Mouse (Mus musculus) ovary, postnatal 10 days (tissue): ENCODE measurements around the gene Crp.

ENCODE experiments used
- DNase-seq: peaks from one replicate; pipeline ENCODE4 v3.0.0; 2022; ENCODE audit warnings: low spot score

The Crp gene

DNA sequence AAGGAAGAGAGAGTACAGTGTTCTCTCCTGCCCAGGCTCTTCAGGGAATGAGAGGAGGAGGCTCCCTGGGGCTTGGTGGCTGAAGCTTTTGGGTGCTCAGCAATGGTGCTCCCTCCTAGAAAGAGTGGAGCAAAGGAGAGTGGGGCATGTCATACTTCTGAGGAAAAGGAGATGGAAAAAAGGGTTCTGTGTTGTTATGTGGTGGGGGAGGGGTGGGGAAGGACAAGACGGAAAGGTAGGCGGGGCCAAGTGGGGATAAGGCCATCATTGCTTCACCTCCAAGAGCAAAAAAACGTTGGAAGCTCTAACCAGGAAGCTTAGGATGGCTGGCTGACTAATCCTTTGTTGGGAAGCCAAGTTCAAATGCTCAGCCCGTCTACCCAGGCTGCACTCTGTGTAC, 14.1 kb downstream of the Crp start:
- no peak for DNase-seq

DNA sequence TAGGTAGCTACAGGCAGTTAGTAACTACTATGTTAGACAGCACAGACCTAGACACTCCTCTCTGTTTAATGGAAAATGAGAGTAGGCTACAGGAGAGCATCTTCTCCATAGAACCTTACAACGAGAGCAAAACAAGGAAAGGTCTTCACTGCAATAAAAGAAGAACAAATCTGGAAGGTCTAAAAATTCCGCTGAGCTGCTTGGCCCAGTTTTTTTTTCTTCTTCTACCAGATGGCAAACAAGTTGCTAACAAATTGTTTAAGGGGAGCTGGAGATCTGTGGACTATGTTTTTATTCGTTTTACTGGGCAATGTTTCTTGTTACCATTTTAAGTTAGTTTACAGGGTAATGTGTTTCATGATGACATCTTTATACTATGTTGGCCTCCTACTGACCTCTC, 53.4 kb downstream of the Crp start:
- DNase-seq: no peak

DNA sequence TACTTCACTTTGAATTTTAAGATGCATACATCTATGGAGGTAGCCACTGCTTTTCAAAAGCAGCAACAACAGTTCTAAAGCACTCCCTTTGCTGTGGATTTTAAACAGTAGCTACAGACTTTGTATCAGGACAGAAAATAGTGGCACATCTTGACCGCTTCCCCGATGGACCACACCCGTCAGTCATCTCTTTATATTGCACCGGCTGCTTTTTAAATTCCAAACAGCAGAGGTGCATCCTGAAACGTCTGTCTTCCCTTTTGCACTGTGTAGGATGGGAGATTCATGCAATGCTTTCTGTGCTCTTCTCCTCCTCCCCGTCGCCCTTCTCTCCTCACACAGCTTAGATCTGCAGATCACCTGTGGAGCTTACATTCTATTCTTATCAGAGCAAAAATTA, 57.3 kb downstream of the Crp start:
- no peak for DNase-seq

DNA sequence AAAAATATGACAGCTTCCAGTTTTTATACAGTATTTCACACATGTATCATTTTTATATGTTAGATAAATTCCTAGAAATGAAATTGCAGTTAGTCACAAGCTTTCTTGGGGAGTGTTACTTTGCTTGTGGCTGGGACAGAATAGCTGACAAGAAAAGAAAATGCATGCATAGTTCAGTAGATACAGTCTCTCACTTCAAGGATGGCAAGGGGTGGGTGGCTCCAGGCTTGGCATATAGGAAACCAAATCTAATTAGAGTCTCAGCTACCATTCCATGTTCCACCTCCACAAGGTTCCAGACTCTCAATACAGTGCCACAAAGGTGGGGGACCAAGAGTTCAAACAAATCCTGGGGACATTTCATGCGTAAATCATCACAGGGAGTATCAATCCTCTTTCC, 61.7 kb downstream of the Crp start:
- no peak for DNase-seq

DNA sequence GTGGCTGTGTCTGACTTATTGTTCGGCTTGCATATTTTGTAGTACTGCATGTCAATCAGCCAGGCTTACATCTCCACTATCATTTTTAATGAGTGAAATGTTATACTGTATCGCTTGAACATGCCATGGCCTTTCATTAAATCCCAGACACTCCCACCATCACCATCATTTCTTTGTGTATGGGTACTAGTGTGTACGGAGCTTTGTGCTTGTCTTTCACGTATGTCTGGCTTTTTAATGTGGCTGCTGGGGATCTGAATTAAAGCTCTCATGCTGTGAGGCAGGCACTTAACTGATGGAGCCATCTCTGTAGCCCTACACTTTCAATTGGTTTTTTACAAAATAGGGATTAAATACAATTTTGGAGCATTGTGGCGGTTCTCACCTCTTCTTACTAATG, 81.3 kb downstream of the Crp start:
- DNase-seq: no peak

DNA sequence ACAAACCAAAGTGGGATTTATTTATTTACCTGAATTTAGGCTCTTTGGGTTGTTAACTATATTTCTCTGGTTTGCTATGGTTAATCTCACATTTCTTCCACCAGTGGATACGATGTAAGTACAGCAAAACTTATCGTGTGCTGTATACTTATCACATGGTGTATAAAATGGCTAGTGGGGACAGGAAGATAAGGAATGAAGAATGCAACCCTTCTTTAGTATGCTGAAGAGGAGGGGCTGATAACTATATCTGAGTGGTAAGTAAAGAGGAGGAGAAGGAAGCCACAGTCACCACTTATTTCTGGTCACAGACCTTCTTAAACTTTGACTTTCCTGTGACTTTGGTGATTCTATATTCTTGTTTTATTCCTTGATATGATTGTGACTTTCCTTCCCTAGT, 87.5 kb downstream of the Crp start:
- DNase-seq: no peak

DNA sequence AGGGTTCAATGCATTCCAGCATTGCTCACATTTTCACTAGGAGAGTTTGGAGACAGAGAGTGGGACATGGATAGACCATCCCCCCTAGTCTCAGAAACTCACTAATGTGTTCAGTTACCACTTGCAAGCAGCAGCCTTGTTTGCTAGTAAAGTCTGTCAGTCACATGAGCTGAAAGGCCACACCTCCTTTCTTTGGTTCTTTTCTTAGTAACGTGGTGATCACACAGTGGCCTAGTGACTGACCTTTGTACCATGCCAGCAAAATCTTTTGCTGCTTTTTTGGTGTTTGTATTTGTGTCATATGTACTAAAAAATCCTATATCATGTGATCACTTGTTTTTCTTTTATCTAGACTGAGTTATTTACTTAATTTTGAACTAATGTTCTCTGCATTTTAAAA, 88.0 kb downstream of the Crp start:
- no peak for DNase-seq

DNA sequence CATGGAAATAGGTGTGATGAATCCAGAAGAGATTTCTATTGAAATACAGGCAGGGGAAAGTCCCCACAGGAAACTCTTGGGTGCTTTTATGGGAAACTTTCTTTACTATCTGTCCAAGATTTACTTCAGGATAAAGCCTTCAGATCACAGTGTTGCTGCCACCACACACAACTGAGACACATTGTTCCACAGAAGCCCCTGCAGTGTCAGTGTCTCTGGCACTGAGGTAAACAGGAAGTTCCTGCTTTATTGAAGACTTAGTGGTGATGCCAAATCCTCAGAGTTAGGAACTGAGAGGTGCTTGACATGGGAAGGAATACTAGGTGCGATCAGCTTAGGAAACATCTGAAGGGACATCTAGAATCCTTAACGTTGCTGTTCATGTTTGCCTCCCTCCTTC, 131.1 kb downstream of the Crp start:
- DNase-seq: no peak

DNA sequence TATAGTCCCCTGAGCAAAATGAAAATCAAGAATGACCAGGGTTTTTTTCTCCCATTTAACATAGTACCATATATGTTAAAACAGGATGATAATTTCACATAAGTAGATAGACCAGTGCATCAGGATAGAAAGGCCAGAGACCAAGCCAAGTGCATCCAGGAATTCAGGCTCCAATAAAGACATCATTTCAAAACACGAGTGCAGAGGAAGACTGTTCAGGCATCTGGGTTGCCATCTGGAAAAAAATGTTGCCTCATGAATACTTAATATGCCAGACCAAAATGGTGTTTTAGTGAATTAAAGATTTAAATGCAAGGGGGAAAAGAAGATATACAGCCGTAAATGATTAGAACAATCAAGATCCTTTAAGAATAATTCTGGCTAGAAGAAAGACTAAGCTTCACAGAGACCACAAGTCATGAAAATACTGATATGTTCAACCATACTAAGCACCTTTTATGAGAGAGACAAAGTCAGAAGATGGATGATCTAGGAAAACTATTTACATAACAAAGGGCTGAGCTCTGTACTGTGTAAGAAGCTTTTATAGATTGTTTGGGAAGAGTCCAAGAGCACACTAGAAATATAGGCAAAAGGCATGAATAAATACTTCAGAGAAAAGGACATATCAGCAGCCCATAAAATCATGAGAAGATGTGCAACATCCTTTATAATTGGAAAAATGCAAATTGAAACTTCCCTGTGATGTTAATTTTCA, 149.3 kb downstream of the Crp start:
- no peak for DNase-seq

DNA sequence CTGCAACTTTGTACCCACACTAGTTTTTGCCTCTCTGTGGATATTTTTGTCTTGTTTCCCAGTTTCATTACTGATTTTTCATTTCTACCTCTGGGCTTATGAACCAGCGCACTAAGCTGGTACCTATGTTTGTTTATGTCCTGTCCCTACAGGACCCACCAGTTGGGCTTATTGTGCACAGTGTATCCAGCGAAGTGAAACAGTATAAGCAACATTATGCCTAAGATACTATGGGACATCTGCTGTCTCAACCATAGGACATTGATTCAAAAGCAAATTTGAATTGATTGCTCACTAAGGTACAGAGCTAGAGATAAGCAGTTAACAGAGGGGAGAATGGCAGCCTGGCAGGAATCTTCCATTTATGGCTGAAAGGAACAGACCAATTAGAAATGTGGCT, 150.3 kb downstream of the Crp start:
- no peak for DNase-seq

DNA sequence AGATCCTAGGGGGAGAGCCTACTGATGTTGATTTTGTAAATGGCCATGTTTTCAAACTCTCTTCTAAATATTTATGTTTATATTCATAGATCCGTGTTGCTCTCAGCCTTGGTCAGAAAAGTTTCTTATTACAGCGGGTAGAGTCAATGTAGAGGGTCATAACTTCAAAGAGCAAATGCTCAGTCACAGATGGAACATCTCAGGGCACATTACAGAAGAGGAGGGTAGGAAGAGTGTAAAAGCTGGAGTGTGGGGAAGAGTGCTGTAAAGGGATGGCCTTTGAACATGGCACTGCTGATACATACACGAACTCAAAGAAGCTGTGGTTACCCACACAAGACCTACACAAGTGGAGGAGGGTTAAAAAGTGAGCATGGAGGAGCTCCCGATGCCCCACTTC, 177.4 kb downstream of the Crp start:
- no peak for DNase-seq

DNA sequence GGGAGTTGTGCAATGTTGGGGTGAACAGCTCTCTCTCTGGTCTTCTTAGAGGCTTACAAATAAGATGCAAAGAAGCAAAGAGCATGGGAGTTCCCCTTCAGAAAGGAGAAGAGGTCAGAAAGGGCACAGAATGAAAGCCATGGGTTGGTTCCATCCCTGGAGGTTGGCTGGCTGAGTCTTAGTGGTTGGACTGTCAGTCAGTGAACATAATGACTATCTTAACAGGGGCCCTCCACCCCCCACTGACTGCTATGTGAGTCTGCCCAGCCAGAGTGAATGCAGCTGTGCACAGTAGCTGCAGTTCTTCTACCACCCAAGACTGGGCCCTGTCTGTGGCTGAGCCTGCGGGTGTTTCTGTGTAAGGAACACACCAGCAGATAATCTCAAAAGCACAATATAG, 178.8 kb downstream of the Crp start:
- DNase-seq: no peak
